Mouse (Mus musculus) left cerebral cortex, adult 2 months (tissue): Measurements from ENCODE around the gene Map2k2. TPM values are rescaled to one million over a fixed set of nuclear protein-coding genes. Genes with fewer than 3 reads are reported as not detected.
A peak's percentile ranks its signal among the peaks of the same experiment; 100 is the strongest.

Experiments used
- DNase-seq, 2 experiments: peaks; one replicate each; pipeline ENCODE4 v3.0.0; 2021 to 2022; ENCODE audit warnings: low spot score in 2 of 2, mixed read lengths in 1 of 2; ENCODE audit errors: extremely low spot score in 1 of 2
- H3K27ac ChIP-seq: fragments of 200-600 bp; 2 replicates; pipeline ENCODE4 v1.8.1; 2022
- H3K4me3 ChIP-seq: fragments of 200-600 bp; 2 replicates; pipeline ENCODE4 v1.8.1; 2022
- CTCF ChIP-seq: fragments of 200-600 bp; IDR thresholded peaks from 2 replicates; pipeline ENCODE4 v1.8.1; 2022; ENCODE audit warnings: antibody characterized with exemption, mild to moderate bottlenecking, moderate library complexity
- intact Hi-C: fragments of 180-260 bp; cut with DNase I; formaldehyde crosslinking; loops from one replicate; pipeline ENCODE4 v1.15.1; 2025
- microRNA-seq, 2 experiments: library from miRNA; unstranded; fragments of <30 nt; microRNA quantifications; one replicate each; pipeline ENCODE4 v1.2.0; 2021
- total RNA-seq, 2 experiments: library from RNA; stranded (reverse); gene quantifications; 2 replicates each; pipeline ENCODE4 v1.2.3; 2021

The Map2k2 gene
- total RNA-seq, 2 experiments from 2014 or later, result 136 to 150 TPM

DNA sequence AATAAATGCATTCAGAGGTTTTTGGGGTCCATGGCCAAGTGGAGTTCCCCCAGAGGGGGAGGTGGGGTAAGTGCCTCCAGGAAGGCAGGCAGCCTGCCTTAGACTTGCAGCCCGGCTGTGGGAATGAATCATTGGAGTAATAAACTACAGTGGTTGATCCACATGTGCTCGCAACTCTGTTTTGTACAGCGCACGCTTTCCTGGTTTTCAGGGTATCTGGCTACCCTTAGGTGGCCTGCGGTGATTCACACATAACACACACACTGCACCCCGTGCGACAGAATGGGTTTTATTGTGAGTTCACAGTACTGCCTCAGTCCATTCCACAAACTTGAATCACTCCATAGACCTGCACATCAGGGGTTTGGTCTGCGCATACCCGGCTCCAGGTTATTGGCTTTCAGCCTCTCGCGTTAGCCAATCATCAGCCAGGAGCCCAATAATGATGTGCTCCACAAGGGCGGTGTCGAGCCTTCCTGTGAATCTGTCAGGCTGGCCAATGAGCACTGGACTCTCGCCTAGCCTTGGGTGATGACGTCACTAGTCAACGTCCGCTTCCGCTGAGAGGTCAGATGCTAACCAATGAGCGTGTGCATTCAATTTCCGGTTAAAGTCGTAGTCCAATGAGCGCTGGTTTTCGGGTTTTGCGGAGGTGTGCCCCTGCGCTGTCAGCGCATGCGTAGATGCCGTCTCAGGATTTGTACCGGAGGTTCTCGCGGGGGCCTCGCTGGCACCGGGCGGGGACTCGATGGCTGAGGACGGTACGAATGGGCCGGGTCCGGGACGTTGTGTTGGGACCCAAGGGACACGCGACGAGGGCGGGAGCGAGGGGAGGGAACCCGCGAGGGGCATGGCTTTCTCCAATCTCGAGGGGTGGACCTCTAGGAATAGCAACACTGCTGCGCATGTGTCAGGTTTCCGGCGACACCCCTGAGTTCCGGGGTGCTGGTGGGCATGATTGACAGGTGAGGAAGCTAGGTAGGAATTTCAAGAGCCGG, 76.9 kb downstream of the Map2k2 start, which contains the start of gene Dapk3:
Gene Dapk3 (plus strand): TSS at position 670 of the 998 bp plus-strand sequence.
- intact Hi-C loops, result loop anchor here (1.0 kb wide), 1 partner anchor 10 kb away; no protein-coding TSS in a partner anchor

More for the DNA sequence above, 76.9 kb downstream of the Map2k2 start, which contains the start of gene Dapk3:
- peak within 1 kb of the TSS; percentile 93 for H3K27ac ChIP-seq
- peak within 1 kb of the TSS; percentile 65 for H3K4me3 ChIP-seq
- DNase-seq, result peak; percentile 95 to 96
- no peak; the same call in 1 of the 2 replicates for TF ChIP-seq CTCF

Small RNA genes lying within 50 kb of the gene (microRNA-seq; reads per million reads assigned to microRNA genes)
- gene Mir5615-1 (0 reads per million in 2 experiments), gene Mir5615-2 (0 reads per million in 2 experiments)

Other genes with a start within 250 kb of the Map2k2 start
- gene Tmprss9, start 234.1 kb upstream of the Map2k2 start, total RNA-seq, result under 1 TPM; 0.18 to 0.19 TPM
- 100 to 1,000 TPM; 136 to 138 TPM for gene Timm13, start 204.9 kb upstream of the Map2k2 start, total RNA-seq
- gene Lmnb2, start 187.7 kb upstream of the Map2k2 start, total RNA-seq, result 10 to 100 TPM; 20.0 to 20.3 TPM
- gene Gadd45b, start 175.8 kb upstream of the Map2k2 start, total RNA-seq, result 10 to 100 TPM; 24.0 to 36.0 TPM
- 100 to 1,000 TPM in 1 of 2 experiments, 10 to 100 TPM in 1; 66.6 to 111 TPM for gene Gng7, start 91.0 kb upstream of the Map2k2 start, total RNA-seq
- 100 to 1,000 TPM; 100 to 116 TPM for gene Diras1, start 80.3 kb upstream of the Map2k2 start, total RNA-seq
- gene Slc39a3, start 68.5 kb upstream of the Map2k2 start, total RNA-seq, result 10 to 100 TPM; 61.3 to 62.5 TPM
- 100 to 1,000 TPM; 171 to 173 TPM for gene Sgta, start 45.7 kb upstream of the Map2k2 start, total RNA-seq
- 10 to 100 TPM; 51.0 to 51.1 TPM for gene Thop1, start 35.9 kb upstream of the Map2k2 start, total RNA-seq
- under 1 TPM; 0.25 to 0.33 TPM for gene Creb3l3, start 7.0 kb upstream of the Map2k2 start, total RNA-seq
- 100 to 1,000 TPM; 130 to 132 TPM for gene Zbtb7a, start 29.3 kb downstream of the Map2k2 start, total RNA-seq
- 10 to 100 TPM; 26.7 to 32.0 TPM for gene Pias4, start 62.0 kb downstream of the Map2k2 start, total RNA-seq
- 100 to 1,000 TPM; 884 to 901 TPM for gene Eef2, start 70.7 kb downstream of the Map2k2 start, total RNA-seq
- gene Dapk3, start 77.1 kb downstream of the Map2k2 start, total RNA-seq, result 10 to 100 TPM; 74.6 to 89.4 TPM
- gene 4930442H23Rik, start 77.9 kb downstream of the Map2k2 start, total RNA-seq, result not detected
- gene Nmrk2, start 96.1 kb downstream of the Map2k2 start, total RNA-seq, result under 1 TPM in 1 of 2 experiments, not detected in 1; 0.42 TPM
- 100 to 1,000 TPM; 203 to 206 TPM for gene Atcay, start 124.9 kb downstream of the Map2k2 start, total RNA-seq
- gene Zfr2, start 127.2 kb downstream of the Map2k2 start, total RNA-seq, result 10 to 100 TPM; 70.9 to 76.2 TPM
- 100 to 1,000 TPM; 212 to 221 TPM for gene Matk, start 147.0 kb downstream of the Map2k2 start, total RNA-seq
- gene Mrpl54, start 161.0 kb downstream of the Map2k2 start, total RNA-seq, result 10 to 100 TPM; 41.3 to 42.8 TPM
- gene Apba3, start 161.0 kb downstream of the Map2k2 start, total RNA-seq, result 10 to 100 TPM; 35.8 to 38.6 TPM
- under 1 TPM; 0.26 to 0.45 TPM for gene Tjp3, start 185.7 kb downstream of the Map2k2 start, total RNA-seq
- 100 to 1,000 TPM; 431 TPM for gene Pip5k1c, start 187.0 kb downstream of the Map2k2 start, total RNA-seq
- gene Cactin, start 215.2 kb downstream of the Map2k2 start, total RNA-seq, result 10 to 100 TPM; 31.3 to 31.8 TPM
- under 1 TPM; 0.70 to 0.82 TPM for gene Tbxa2r, start 222.8 kb downstream of the Map2k2 start, total RNA-seq
- 1 to 10 TPM; 1.7 to 2.1 TPM for gene Gipc3, start 237.4 kb downstream of the Map2k2 start, total RNA-seq
- 10 to 100 TPM; 27.3 to 29.5 TPM for gene Hmg20b, start 244.6 kb downstream of the Map2k2 start, total RNA-seq